Mouse (Mus musculus) heart, embryonic 10.5 days (tissue): ENCODE data around the gene Csnk1g2. TPM values are rescaled to one million over a fixed set of nuclear protein-coding genes. Genes with fewer than 3 reads are reported as not detected.
"Not testable (repeated sequence)": the region's sequence is repeated elsewhere in the genome, so short reads cannot be mapped to it uniquely, and the experiment has no call there.

Experiments used
- DNase-seq: peaks from one replicate; pipeline ENCODE4 v3.0.0-alpha.2; 2017; ENCODE audit warnings: low spot score
- H3K27ac ChIP-seq: fragments of 300-500 bp; sonication (generic); 2 replicates; pipeline ENCODE4 v1.5.1; 2016; ENCODE audit warnings: mild to moderate bottlenecking
- H3K27me3 ChIP-seq: fragments of 300-500 bp; sonication (generic); 2 replicates; pipeline ENCODE4 v1.6.1; 2016; ENCODE audit warnings: mild to moderate bottlenecking; ENCODE audit not compliant: poor library complexity, insufficient read depth, severe bottlenecking
- H3K36me3 ChIP-seq: fragments of 300-500 bp; sonication (generic); 2 replicates; pipeline ENCODE4 v1.6.1; 2016; ENCODE audit warnings: mild to moderate bottlenecking, moderate library complexity
- H3K4me1 ChIP-seq: fragments of 300-500 bp; sonication (generic); 2 replicates; pipeline ENCODE4 v1.6.1; 2016; ENCODE audit warnings: mild to moderate bottlenecking
- H3K4me3 ChIP-seq: fragments of 300-500 bp; sonication (generic); 2 replicates; pipeline ENCODE4 v1.5.1; 2016; ENCODE audit warnings: mild to moderate bottlenecking, moderate library complexity
- H3K9me3 ChIP-seq: fragments of 300-500 bp; sonication (generic); 2 replicates; pipeline ENCODE4 v1.6.1; 2016; ENCODE audit warnings: mild to moderate bottlenecking, moderate library complexity
- WGBS: fragments of 180-500 bp; shearing (Covaris S2); methylation state at CpG from one replicate; pipeline ENCODE4 v1.1.7; 2016; 5-methylcytosine and 5-hydroxymethylcytosine counted together
- polyA plus RNA-seq: library from polyadenylated mRNA; unstranded; fragments of >200 nt; fragmentation: Nextera tagmentation; extraction: Ambion mirVana; gene quantifications from 2 replicates; pipeline ENCODE4 v1.2.1, GENCODE M21; 2016

Gene Csnk1g2
- polyA plus RNA-seq, 1 experiment from 2014 or later, result 150 TPM

DNA sequence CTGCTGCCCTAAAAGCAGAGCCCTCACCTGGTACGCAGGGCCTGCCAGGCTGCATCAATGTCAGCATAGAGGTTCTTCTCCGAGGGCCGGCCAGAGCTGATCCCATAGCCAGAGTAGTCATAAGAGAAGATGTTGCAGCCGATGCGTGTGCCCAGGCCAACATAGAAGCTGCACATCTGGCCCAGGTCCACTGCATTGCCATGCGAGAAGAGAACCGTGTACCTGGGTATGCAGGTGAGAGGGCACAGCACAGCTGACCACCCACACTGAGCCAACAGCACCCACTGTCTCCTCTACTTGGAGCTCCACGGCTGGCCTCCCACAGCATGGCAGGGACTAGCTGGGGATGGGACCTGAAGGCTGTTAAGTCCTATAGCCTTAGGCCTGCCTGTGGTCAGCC lies 37.1 kb upstream of the Csnk1g2 start:
- Histone ChIP-seq H3K4me3 (no peak overlapping the region; the same call in 1 of the 2 replicates), H3K4me1 (peaks cover 63% of the 10 kb centered on the region), H3K27me3 (no peaks in the 10 kb centered on the region), H3K36me3 (peaks cover 47% of the 10 kb centered on the region), H3K27ac (peak overlapping the region; percentile 84; the same call in 1 of the 2 replicates), H3K9me3 (no peaks in the 10 kb centered on the region)
- DNase-seq, result no peak
- WGBS, result 92% methylated on average over 8 of the region's 8 CpGs

DNA sequence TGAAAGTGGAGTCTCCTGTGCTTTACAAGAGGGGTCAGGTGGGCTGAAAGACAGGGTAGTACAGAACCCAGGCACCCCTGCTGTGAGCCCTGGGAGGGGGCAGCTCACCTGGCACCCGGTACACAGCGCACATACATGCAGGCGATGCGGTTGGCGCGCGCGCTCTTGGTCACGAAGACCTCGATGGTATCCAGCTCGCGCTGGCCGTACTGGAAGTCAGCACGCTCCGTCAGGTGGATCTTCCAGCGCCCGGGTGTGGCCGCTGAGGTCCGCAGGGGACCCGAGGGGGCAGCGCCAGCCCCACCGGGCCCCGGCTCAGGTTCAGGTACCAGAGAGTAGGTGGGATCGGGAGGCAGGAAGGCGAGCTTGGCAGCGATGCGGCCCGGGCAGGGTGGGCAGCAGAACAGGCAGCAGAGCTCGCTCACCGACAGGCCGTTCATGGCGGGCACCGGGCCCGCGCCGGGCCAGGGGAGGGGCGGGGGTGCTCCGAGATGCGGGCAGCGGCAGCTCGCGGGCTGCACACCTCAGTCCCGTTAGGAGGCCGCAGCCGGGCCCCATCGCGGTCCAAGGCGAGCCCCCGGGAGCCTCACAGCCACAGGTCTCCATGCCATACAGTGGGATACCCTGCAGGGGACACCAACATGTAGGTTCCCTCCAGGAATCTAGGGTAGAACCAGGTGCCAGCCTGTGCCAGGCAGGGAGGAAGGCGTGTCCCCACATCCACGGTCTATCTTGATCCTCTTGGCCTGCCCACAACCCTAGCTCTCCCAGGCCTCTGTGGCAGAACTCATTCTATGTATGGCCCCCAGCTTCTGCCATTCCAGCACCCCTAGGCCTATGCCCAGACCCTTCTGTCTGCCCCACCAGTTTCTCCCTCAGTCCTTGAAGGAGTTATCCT lies 36.0 kb upstream of the Csnk1g2 start:
- Histone ChIP-seq H3K27ac (peak overlapping the region; percentile 84), H3K27me3 (no peaks in the 10 kb centered on the region), H3K36me3 (peaks cover 47% of the 10 kb centered on the region), H3K4me1 (peaks cover 65% of the 10 kb centered on the region), H3K4me3 (peak overlapping the region; percentile 35), H3K9me3 (no peaks in the 10 kb centered on the region)
- DNase-seq, result no peak
- 93% methylated on average over 50 of the region's 51 CpGs for WGBS

DNA sequence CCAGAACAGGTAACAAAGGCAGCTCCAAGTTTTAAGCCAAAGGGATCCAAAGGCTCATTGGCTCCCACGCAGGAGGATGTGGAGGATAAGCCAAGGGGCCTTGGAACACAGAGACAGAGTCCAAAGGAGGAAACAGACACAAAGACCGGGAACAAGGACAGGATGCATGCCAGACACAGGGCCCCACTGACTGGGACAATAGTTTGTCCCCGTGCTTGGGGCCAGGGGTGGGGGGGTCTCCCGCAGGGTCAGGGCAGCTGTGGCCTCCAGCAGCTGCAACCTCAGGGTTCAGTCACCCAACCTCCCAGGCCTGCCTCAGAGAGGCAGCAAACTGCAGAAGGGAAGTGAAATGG lies 35.4 kb upstream of the Csnk1g2 start:
- no peaks in the 10 kb centered on the region for H3K9me3 ChIP-seq
- H3K36me3 ChIP-seq, result peaks cover 43% of the 10 kb centered on the region
- H3K27me3 ChIP-seq, result no peaks in the 10 kb centered on the region
- H3K4me3 ChIP-seq, result peak overlapping the region; percentile 35
- peak overlapping the region; percentile 84 for H3K27ac ChIP-seq
- DNase-seq, result no peak
- peaks cover 65% of the 10 kb centered on the region for H3K4me1 ChIP-seq
- 58% methylated on average over 4 of the region's 4 CpGs for WGBS

DNA sequence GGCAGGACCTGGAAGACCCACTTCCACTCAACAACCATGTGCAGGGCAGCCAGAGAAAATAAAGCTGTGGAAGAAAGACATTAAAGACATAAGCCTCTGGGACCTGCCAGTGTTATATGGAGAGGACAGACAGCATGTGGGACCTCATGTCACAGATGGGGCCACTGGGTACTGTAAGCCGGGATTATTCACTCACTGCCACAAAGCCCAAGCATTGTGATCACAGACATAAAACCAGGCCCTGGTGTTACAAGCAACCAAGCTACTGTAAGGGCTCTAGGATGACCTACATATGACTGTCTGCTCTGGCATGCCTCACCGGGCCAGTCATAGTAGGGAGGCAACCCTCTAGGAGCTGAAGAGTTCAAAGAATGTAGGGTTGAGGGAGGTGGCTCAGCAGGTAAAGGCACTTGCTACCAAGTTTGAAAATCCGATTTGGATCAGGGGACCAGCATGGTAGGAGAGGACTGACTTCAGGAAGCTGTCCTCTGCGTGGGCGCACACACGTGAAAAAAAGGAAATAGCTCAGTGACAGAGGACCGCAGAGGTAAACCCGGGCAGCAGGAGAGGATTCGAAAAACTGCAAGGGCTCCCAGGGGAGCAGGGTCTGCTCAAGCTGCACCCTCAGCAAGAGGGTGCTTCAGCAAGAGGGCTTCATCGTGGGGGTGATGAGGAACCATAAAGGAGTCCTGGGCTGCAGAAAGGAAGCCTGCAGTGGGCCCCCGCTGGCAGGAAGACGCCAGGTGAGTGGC lies 33.3 kb upstream of the Csnk1g2 start:
- Histone ChIP-seq H3K9me3 (no peaks in the 10 kb centered on the region), H3K36me3 (peaks cover 26% of the 10 kb centered on the region), H3K4me1 (peaks cover 54% of the 10 kb centered on the region), H3K27me3 (no peaks in the 10 kb centered on the region), H3K4me3 (peak overlapping the region; percentile 99), H3K27ac (peak overlapping the region; percentile 94)
- 13% methylated on average over 12 of the region's 12 CpGs for WGBS
- DNase-seq, result no peak

DNA sequence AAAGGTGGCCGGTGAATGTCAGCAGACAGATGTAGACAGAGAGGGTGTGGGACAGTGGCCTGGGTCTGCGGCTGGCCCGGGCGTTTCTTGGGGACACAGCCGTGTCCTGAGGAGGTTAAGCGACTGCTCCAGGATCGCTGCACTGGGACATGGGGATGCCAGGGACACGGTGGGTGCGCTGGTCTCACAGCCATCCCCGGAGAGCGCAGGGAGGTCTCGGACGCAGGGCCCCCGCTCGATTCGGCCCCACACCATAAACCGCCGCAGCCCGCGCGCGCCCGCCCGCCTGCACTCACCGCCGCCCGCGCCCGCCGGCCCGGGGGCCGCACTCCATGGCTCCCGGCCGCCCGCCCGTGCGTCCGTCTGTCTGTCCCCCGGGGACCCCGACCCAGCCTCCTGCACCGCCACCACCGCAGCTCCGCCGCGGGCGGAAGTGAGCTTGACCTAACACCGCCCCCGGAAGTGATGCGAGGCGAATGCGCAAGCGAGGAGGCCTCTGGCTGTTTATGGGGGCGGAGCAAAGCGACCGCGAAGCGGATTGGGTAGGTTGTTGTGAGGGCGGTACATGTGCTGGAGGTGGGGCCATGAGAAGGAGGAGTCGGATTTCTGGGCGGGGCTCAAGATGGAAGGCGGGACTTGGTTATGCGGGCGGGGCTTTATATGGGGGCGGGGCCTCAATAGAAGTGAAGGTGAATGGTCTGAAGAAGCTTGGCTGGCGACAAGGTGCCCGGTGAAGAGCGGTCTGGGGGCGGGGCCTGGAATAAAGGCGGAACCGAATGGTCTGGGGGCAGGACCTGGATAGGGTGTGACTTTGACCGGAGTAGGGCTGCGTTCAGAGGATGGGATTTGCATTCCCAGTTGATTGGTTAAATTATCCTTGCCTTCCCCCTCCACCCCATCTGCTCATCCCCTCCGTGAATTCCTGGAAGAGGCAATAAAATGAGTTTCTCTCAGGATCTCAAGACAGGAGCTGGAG lies 32.5 kb upstream of the Csnk1g2 start, which contains the start of gene Abhd17a:
Gene Abhd17a (minus strand): TSS at position 463 of the 976 bp plus-strand sequence.
- Histone ChIP-seq H3K4me3 (peak within 1 kb of the TSS; percentile 99), H3K27me3 (no peaks in the 10 kb centered on the region), H3K27ac (peak within 1 kb of the TSS; percentile 94), H3K4me1 (peaks cover 47% of the 10 kb centered on the region), H3K9me3 (no peaks in the 10 kb centered on the region), H3K36me3 (peaks cover 18% of the 10 kb centered on the region)
- peak; percentile 100 for DNase-seq
- WGBS, result 1% methylated on average over 65 of the region's 73 CpGs

DNA sequence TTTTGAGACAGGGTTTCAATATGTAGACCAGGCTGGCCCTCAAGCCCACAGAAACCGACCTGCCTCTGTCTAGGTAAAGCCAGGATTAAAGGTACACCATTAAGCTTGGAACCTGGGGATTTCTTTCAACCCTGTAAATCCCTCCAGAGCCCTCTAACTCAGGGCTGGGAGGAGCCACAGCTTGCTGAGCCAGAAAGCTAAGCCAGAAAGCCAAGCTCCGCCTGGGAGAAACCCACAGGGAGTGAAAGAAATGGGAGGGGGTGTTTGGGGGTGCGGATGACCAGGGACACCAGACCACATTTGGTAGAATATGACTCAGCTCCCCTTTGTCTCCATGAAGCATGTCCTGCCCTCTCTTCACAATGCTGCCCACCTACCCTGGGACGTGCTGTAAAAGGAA lies 26.3 kb upstream of the Csnk1g2 start:
- H3K27me3 ChIP-seq, result no peaks in the 10 kb centered on the region
- H3K36me3 ChIP-seq, result no peaks in the 10 kb centered on the region
- no peak for DNase-seq
- no peak overlapping the region for H3K4me3 ChIP-seq
- H3K9me3 ChIP-seq, result no peaks in the 10 kb centered on the region
- no peak overlapping the region; the same call in 1 of the 2 replicates for H3K27ac ChIP-seq
- H3K4me1 ChIP-seq, result no peaks in the 10 kb centered on the region; the same call in 1 of the 2 replicates
- WGBS, result 43% methylated on average over 4 of the region's 4 CpGs

DNA sequence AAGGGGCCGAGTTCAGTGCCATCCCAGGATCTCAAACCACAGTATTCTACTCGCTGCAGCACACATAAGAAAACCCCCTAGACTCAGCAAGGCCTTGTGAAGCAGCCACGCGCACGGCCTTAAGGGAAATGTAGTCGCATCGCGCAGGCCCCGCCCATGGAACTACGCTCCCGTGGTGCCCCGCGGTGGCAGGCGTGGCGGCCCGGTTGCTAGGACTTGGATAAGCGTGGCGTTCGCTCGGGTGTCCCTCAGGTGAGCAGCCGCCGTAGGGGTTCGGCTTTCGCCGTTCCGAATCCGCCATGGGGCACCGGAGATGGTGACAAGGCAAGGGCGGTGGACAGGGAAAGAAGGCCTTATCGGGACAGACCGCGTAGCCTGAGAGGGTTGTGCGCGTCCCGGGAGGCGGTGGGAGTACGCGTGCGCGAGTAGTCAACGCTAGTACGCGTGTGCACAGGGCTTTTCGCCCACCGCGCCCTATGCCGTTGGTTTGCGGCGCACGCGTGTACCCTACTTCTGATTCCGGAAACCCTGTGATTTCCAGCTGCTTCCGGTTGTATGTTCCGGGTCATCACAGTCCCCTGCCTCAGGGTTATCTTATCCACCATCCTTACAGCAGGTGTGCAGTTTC lies 19.8 kb upstream of the Csnk1g2 start, which contains the start of the genes Scamp4 and Adat3:
Gene Scamp4 (plus strand): TSS at position 175 of the 628 bp plus-strand sequence.
Gene Adat3 (plus strand): TSS at position 183 of the 628 bp plus-strand sequence.
- DNase-seq, result peak; percentile 98
- peak within 1 kb of the TSS; percentile 90 for H3K27ac ChIP-seq
- peak within 1 kb of the TSS; percentile 89 for H3K4me3 ChIP-seq
- no peaks in the 10 kb centered on the region for H3K9me3 ChIP-seq
- peaks cover 32% of the 10 kb centered on the region for H3K4me1 ChIP-seq
- peaks cover 26% of the 10 kb centered on the region for H3K36me3 ChIP-seq
- no peaks in the 10 kb centered on the region for H3K27me3 ChIP-seq
- under 1% methylated on average over 54 of the region's 54 CpGs for WGBS

DNA sequence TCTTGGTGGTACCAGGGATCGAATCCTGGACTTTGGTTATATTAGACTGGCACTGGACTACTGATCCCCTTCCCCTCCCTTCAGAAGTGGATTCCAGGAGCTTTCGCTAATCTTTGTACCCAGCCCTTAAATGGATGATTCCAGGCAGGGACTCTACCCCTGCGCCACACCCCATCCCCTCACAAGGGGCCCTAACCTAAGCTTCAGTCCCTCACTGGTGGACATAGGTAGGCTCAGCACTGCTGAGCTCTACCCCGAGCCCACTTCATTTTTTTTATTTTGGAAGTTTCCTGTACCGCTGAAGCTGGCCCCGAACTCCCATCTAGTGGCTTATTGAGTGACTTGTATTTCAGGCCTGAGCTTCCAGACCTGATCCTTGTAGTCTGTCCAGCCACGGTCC lies 19.3 kb upstream of the Csnk1g2 start:
- Histone ChIP-seq H3K4me3 (peak overlapping the region; percentile 89), H3K36me3 (peaks cover 32% of the 10 kb centered on the region), H3K9me3 (no peaks in the 10 kb centered on the region), H3K27ac (peak overlapping the region; percentile 90), H3K4me1 (peaks cover 37% of the 10 kb centered on the region), H3K27me3 (no peaks in the 10 kb centered on the region)
- WGBS, result 27% methylated on average over 7 of the region's 7 CpGs
- DNase-seq, result no peak

DNA sequence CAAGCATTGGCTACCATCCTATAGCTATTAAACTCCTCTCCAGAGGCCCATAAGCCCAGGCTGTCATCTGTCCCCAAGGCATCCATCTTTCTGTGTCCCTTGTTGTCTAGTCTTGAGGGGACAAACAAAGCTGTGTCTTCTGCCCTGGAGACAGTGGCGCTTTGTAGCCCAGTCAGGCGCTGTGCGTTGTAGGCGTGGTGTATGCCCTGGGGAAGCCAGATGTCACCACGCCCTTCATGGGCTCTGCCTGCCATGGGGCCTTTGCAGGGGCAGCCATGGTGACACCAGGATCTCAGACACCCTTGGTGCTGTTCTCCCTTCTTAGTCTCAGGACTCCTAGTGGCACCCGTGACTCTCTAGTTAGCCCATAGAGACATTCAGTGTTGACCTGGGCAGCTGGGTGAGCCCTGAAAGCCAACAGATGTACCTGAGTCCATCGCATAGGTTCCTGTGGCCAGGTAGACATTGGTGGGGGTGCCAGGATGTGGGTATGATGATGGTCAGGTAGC lies 18.6 kb upstream of the Csnk1g2 start:
- WGBS, result 90% methylated on average over 7 of the region's 7 CpGs
- Histone ChIP-seq H3K9me3 (no peaks in the 10 kb centered on the region), H3K4me1 (peaks cover 37% of the 10 kb centered on the region), H3K4me3 (peak overlapping the region; percentile 89), H3K36me3 (peaks cover 39% of the 10 kb centered on the region), H3K27ac (peak overlapping the region; percentile 90; the same call in 1 of the 2 replicates), H3K27me3 (no peaks in the 10 kb centered on the region)
- DNase-seq, result peak; percentile 89

DNA sequence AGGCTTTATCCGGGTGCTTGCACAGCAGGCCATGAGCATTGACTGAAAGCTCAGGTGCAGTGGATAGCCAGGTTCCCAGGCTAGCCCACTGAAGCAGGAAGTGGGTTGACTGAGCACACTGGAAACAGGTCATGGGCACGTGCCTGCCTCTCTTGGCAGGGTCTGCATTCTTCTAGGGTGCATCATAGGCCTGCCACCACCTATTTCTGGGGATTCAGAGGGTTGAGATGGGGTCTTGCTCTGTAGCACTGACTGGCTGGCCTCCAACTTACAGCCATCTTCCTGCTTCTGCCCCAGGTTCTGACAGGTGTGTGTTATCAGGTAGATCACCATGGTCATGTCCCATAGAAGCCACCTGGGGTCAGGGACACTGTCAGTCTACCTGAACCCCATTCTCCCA lies 17.6 kb upstream of the Csnk1g2 start:
- no peak for DNase-seq
- H3K4me1 ChIP-seq, result peaks cover 37% of the 10 kb centered on the region
- H3K36me3 ChIP-seq, result peaks cover 48% of the 10 kb centered on the region
- no peaks in the 10 kb centered on the region for H3K9me3 ChIP-seq
- H3K27me3 ChIP-seq, result no peaks in the 10 kb centered on the region
- H3K4me3 ChIP-seq, result no peak overlapping the region
- H3K27ac ChIP-seq, result peak overlapping the region; percentile 90; the same call in 1 of the 2 replicates
- 91% methylated on average over 2 of the region's 2 CpGs for WGBS

DNA sequence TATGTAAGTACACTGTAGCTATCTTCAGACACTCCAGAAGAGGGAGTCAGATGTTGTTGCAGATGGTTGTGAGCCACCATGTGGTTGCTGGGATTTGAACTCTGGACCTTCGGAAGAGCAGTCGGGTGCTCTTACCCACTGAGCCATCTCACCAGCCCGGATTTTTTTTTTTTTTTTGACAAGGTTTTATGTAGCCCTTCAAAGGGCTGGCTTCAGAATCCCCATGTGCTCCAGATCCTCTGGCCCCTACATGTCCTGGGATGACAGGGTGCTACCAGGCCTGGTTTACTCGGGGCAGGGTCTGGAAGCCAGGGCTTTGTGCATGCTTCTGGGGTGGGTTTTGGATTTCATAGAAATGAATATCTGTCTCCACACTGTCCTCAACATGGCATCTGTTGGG lies 16.9 kb upstream of the Csnk1g2 start, which contains the start of gene Gm49322:
Gene Gm49322 (plus strand): TSS at position 301 of the 400 bp plus-strand sequence.
- not testable (repeated sequence) for H3K27me3 ChIP-seq, H3K9me3 ChIP-seq, DNase-seq
- Histone ChIP-seq H3K4me3 (peak within 1 kb of the TSS; percentile 8; the same call in 1 of the 2 replicates), H3K4me1 (peaks cover 42% of the 10 kb centered on the region), H3K36me3 (peaks cover 55% of the 10 kb centered on the region), H3K27ac (peak within 1 kb of the TSS; percentile 90; the same call in 1 of the 2 replicates)
- 82% methylated on average over 4 of the region's 4 CpGs for WGBS
